Mouse (Mus musculus) neural tube, postnatal 0 days (tissue): ENCODE results near the gene Esr1. TPM values are rescaled to one million over a fixed set of nuclear protein-coding genes. Genes with fewer than 3 reads are reported as not detected.

Experiments
- polyA plus RNA-seq: library from polyadenylated mRNA; unstranded; fragments of >200 nt; fragmentation: Nextera tagmentation; extraction: Ambion mirVana; gene quantifications from 2 replicates; pipeline ENCODE4 v1.2.1, GENCODE M21; 2015

The Esr1 gene
- 1.1 and 1.7 TPM in 2 replicates for polyA plus RNA-seq

DNA sequence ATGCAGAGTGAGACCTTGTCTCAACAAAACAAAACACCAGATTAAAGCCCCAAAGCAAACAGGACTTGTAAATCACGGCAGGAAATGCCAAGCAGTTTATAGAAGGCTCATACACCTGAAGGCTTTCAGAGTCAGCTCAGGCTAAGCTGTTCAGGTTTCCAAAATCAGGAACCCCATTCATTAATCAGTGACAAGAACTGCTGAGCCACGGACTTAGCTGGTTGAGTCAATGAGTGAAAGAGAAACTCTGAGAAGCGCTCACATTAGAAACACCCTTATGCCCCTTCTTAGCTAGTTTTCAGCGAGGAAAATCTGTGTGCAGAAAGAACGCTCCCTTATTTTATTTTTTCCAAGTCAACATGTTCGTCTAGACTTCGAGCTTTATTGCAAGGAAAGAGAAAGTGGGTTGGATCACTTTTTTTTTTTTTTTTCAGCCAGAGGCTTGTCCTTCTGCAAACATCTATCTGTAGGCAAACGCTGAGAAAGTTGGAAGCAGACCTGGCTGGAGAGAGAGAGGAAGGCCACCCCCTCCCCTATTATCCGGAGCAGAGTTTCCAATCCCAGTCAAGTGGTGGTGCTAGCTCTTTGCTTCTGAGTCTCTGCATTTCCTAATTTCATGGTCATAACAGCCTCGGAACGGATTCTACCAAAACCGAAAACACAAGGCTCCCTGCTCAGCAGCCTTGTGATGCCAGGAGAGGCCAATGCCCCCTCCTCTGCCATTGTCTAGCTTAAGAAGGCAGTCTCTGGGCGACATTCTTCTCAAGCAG is at the start of gene Esr1:
Gene Esr1, plus strand, starts transcription at position 208 of the 770 bp plus-strand sequence.

Other genes starting within 250 kb of the Esr1 start
- 9.1 and 9.3 TPM in 2 replicates for gene Zbtb2, start 223.5 kb upstream of the Esr1 start, polyA plus RNA-seq
- gene Rmnd1, start 179.2 kb upstream of the Esr1 start, polyA plus RNA-seq = 27.9 and 29.9 TPM in 2 replicates
- 8.8 and 9.0 TPM in 2 replicates for gene Armt1, start 179.1 kb upstream of the Esr1 start, polyA plus RNA-seq
- 0.41 and 0.56 TPM in 2 replicates for gene Ccdc170, start 129.1 kb upstream of the Esr1 start, polyA plus RNA-seq